Mouse (Mus musculus) forebrain, postnatal 0 days (tissue): Measurements from ENCODE around the gene Gm28042. TPM values are rescaled to one million over a fixed set of nuclear protein-coding genes. Genes with fewer than 3 reads are reported as not detected.

Source experiments
- ATAC-seq: fragments of 200-750 bp; cut with Nextera tagmentation; 2 replicates; pipeline ENCODE4 v1.8.0; 2017; ENCODE audit warnings: mild to moderate bottlenecking, moderate library complexity
- DNase-seq: peaks from one replicate; pipeline ENCODE4 v3.0.0-alpha.2; 2015
- H3K27ac ChIP-seq: fragments of 300-500 bp; sonication (generic); 2 replicates; pipeline ENCODE4 v1.5.1; 2014; ENCODE audit warnings: low read depth, mild to moderate bottlenecking, antibody characterized with exemption, low read length, moderate library complexity, mixed read lengths
- H3K27me3 ChIP-seq: fragments of 300-500 bp; sonication (generic); 2 replicates; pipeline ENCODE4 v1.6.1; 2014; ENCODE audit warnings: mild to moderate bottlenecking, low read length, mixed read lengths; ENCODE audit not compliant: insufficient read depth
- H3K36me3 ChIP-seq: fragments of 300-500 bp; sonication (generic); 2 replicates; pipeline ENCODE4 v1.6.1; 2014; ENCODE audit warnings: mild to moderate bottlenecking, moderate library complexity; ENCODE audit not compliant: insufficient read depth
- H3K4me1 ChIP-seq: fragments of 300-500 bp; sonication (generic); 2 replicates; pipeline ENCODE4 v1.6.1; 2014; ENCODE audit warnings: antibody characterized with exemption; ENCODE audit not compliant: insufficient read depth
- H3K4me2 ChIP-seq: fragments of 300-500 bp; sonication (generic); 2 replicates; pipeline ENCODE4 v1.6.1; 2014; ENCODE audit warnings: low read depth, mild to moderate bottlenecking, moderate library complexity
- H3K4me3 ChIP-seq: fragments of 300-500 bp; sonication (generic); 2 replicates; pipeline ENCODE4 v1.5.1; 2014; ENCODE audit warnings: low read depth, low read length, mixed read lengths
- H3K9ac ChIP-seq: fragments of 300-500 bp; sonication (generic); 2 replicates; pipeline ENCODE4 v1.6.1; 2014; ENCODE audit warnings: mild to moderate bottlenecking
- H3K9me3 ChIP-seq: fragments of 300-500 bp; sonication (generic); 2 replicates; pipeline ENCODE4 v1.6.1; 2016; ENCODE audit warnings: low read length
- CTCF ChIP-seq: sonication (generic); IDR thresholded peaks from 2 replicates; pipeline ENCODE4 v1.5.1; 2016; ENCODE audit warnings: antibody characterized with exemption, control low read depth, low read depth
- WGBS: fragments of 180-500 bp; shearing (Covaris S2); extraction: QIAGEN DNeasy Blood & Tissue Kit; methylation state at CpG from one replicate; pipeline ENCODE4 v1.1.7; 2014; 5-methylcytosine and 5-hydroxymethylcytosine counted together
- polyA plus RNA-seq: library from polyadenylated mRNA; unstranded; fragments of >200 nt; fragmentation: Nextera tagmentation; extraction: Ambion mirVana; gene quantifications from 2 replicates; pipeline ENCODE4 v1.2.1, GENCODE M21; 2015
- total RNA-seq: library from RNA; depleted of rRNA; stranded (reverse); fragments of >200 nt; gene quantifications from 2 replicates; pipeline ENCODE4 v1.2.3, GENCODE M21; 2014; rRNA removed

Gm28042 gene
- total RNA-seq (4.3 and 7.5 TPM in 2 replicates), polyA plus RNA-seq (0.72 and 1.2 TPM in 2 replicates)

DNA sequence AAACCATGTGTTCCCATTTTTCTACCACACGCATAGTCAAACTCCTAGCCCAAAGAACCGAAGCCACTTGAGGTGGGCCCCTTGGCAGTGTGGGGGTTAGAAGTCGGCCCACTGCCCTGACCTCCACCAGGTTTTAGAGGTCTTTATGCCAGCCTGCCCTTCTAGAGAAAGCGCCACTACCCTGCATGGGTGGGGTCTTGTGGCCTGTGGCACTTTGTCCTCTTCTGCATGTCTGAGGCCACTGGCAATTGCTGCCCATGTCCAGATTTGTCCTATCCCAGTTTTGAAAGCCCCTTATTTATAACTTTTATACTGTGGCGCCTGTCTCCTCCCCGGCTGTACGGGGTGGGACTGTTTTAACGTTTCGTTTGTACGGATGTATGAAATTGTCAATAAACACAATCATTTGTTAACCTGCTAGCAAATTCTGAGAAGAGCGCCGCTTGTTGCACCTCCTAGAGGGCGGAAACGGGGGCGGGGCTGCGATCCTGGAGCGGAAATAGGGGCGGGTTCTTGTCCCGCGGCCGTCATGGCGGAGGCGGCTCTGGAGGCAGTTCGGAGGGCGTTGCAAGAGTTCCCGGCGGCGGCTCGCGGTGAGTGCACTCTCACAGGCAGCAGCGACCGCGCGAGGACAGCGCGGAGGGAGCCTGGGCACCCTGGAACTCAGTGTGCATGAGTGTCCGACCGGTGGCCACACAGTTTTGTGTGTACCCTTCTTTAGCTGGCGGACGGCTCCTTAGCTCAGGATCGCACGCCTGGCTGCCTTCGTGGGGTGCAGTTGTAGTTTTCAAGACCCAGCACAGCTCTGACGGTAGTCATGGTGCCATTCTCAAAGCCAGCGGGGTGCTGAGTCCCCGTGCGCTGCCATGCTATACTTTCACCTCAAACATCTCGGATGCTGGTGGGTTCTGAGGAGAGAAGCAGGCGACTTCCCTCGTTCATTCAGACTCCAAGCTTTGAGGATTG lies at the start of gene Gm28042, which contains the start of gene Jmjd7:
Gm28042 (plus strand) TSS at position 510 of the 966 bp plus-strand sequence.
Jmjd7 (plus strand) TSS at position 500 of the 966 bp plus-strand sequence.
- Histone ChIP-seq H3K27me3 (no peaks in the 10 kb centered on the region), H3K36me3 (peaks cover 39% of the 10 kb centered on the region), H3K4me3 (peak within 1 kb of the TSS; percentile 66), H3K9me3 (no peaks in the 10 kb centered on the region), H3K4me2 (peak within 1 kb of the TSS; percentile 75), H3K9ac (peak within 1 kb of the TSS; percentile 70), H3K4me1 (0 out of 2 replicates have a peak, but pooled peaks cover 4% of the 10 kb centered on the region), H3K27ac (peak within 1 kb of the TSS; percentile 82)
- TF ChIP-seq CTCF = peak; percentile 35
- DNase-seq (peak; percentile 90), ATAC-seq (peak; percentile 96)
- WGBS = 6% methylated on average over 50 of the region's 50 CpGs

DNA sequence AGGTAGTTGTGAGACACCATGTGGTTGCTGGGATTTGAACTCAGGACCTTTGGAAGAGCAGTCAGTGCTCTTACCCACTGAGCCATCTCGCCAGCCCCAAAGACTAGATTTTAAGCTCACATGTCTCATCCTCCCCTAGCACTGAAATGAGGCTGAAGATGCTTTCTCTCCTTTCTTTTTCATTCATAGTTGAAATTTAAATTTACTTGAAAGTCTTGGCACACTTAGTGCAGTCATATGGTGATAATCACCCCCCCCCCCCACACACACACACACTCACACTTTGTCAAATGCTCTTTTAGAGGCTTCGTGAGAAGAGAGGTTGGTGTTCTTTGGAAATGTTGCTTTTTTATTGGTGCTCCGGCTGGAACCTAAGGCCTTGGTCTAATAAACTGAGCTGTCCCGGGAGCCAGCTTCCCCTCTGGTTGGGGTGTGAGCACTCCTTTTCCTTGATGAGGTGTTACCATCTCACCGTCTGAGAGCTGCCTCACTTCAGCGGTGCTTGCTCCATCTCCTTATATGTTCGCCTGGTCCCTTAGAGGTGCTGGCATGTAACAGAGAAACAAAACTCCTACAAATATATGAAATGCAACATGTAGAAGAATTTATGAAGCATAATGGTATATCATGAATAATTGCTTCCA lies 46.8 kb upstream of the Gm28042 start:
- 66% methylated on average over 7 of the region's 7 CpGs for WGBS
- H3K36me3 ChIP-seq = no peaks in the 10 kb centered on the region; the same call in 1 of the 2 replicates
- no peak overlapping the region for H3K9ac ChIP-seq
- no peaks in the 10 kb centered on the region for H3K4me1 ChIP-seq
- ATAC-seq (peak; percentile 23; the same call in 1 of the 2 replicates), DNase-seq (peak; percentile 27)
- TF ChIP-seq CTCF = no peak
- H3K27ac ChIP-seq = no peak overlapping the region
- H3K4me3 ChIP-seq = no peak overlapping the region
- no peaks in the 10 kb centered on the region for H3K27me3 ChIP-seq
- no peaks in the 10 kb centered on the region for H3K9me3 ChIP-seq
- H3K4me2 ChIP-seq = no peak overlapping the region

DNA sequence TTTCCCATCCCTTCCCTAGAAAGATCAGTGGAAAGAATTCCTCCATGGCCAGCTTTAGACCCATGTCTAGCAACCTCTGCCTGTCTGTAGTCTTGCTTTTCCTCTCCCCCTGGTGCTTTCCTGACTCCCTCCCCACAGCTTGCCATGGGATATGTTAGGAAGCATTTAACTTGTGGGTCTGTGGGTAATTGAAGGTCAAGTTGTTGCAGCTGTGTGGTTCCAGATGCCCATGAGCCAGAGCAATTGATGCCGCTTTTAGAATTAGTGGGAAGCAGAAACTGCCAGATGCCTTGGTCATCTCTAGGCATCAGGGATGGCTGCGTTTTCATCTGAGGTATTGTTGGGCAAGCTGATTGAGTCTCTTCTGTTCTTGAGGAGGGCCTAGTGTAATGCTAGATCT lies 45.7 kb upstream of the Gm28042 start:
- no peak overlapping the region for H3K4me3 ChIP-seq
- no peak overlapping the region for H3K27ac ChIP-seq
- H3K4me1 ChIP-seq = no peaks in the 10 kb centered on the region
- ATAC-seq (no peak), DNase-seq (no peak)
- WGBS = 88% methylated on average over 2 of the region's 2 CpGs
- no peaks in the 10 kb centered on the region for H3K36me3 ChIP-seq
- no peaks in the 10 kb centered on the region for H3K9me3 ChIP-seq
- no peak for TF ChIP-seq CTCF
- H3K9ac ChIP-seq = no peak overlapping the region
- H3K27me3 ChIP-seq = no peaks in the 10 kb centered on the region
- H3K4me2 ChIP-seq = no peak overlapping the region

DNA sequence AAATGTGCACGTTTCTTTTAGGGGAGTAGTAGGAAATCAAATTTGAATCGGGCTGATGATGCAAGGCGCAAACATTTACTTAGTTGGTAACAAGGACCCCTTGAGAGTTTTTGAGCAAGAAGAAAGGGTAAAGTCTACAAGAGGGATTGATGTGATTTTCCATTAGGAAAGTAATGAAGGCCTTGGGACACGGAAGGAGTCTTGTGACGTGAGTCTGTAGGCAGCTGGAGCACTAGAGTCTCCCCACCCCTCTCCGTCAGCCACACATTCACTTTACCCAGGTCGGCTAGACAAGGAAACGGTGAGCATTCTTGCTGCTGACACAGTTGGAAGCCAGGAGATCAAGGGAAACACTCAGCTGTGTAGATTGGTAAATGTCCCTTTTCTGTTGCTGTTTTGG lies 41.4 kb upstream of the Gm28042 start:
- no peak for DNase-seq
- H3K36me3 ChIP-seq = no peaks in the 10 kb centered on the region
- 64% methylated on average over 8 of the region's 8 CpGs for WGBS

DNA sequence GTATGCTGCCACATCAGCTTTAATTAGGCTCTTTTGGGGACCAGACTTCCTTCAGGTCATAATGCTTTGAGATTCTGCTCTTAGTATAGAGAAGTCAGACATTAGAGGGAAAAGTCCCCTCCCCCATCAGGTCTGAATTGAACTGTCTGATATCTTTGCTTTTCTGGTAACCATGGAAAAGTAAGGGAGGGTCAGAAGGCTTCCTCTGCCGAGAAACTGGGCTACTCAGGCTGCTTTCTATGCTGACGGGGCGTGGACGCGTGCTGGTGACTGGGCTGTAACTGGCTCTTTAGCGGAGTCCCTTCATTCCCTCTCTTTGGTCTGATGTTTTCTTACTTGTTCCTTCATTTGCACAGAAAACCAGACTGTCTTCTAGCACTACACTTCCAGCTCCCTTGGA lies 40.9 kb upstream of the Gm28042 start:
- DNase-seq (no peak), ATAC-seq (no peak)
- H3K27ac ChIP-seq = no peak overlapping the region
- WGBS = 72% methylated on average over 6 of the region's 6 CpGs
- no peaks in the 10 kb centered on the region for H3K4me1 ChIP-seq
- no peak overlapping the region for H3K4me3 ChIP-seq
- H3K27me3 ChIP-seq = no peaks in the 10 kb centered on the region
- no peak overlapping the region for H3K4me2 ChIP-seq
- H3K9ac ChIP-seq = no peak overlapping the region
- H3K36me3 ChIP-seq = no peaks in the 10 kb centered on the region
- H3K9me3 ChIP-seq = no peaks in the 10 kb centered on the region
- TF ChIP-seq CTCF = no peak

More for the DNA sequence above, 41.4 kb upstream of the Gm28042 start:
- no peak for ATAC-seq
- H3K4me3 ChIP-seq = no peak overlapping the region
- no peak overlapping the region for H3K27ac ChIP-seq
- no peaks in the 10 kb centered on the region for H3K27me3 ChIP-seq
- no peak overlapping the region for H3K9ac ChIP-seq
- H3K4me2 ChIP-seq = no peak overlapping the region
- no peak for TF ChIP-seq CTCF
- no peaks in the 10 kb centered on the region for H3K9me3 ChIP-seq
- no peaks in the 10 kb centered on the region for H3K4me1 ChIP-seq

DNA sequence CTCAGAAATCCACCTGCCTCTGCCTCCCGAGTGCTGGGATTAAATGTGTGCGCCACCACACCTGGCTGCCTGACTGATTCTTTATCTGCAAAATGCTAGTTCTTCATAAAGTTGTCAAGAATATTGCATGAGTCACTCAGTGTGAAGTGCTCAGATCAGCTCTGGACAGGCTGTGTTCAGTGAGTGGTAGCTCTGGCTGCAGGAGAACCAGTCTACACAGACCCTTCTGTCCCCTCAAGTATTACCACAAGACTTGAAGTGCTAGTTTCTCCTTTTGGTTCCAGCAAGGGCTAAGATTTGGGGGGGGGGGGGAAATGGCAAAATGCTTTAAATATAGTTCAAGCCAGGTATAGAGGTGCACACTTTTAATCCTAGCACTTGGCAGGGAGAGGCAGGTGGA lies 39.9 kb upstream of the Gm28042 start:
- Histone ChIP-seq H3K9ac (no peak overlapping the region), H3K27ac (no peak overlapping the region), H3K4me1 (no peaks in the 10 kb centered on the region), H3K9me3 (no peaks in the 10 kb centered on the region), H3K4me2 (no peak overlapping the region), H3K4me3 (no peak overlapping the region), H3K27me3 (no peaks in the 10 kb centered on the region), H3K36me3 (no peaks in the 10 kb centered on the region)
- 95% methylated on average over 2 of the region's 2 CpGs for WGBS
- ATAC-seq = no peak
- DNase-seq = no peak
- no peak for TF ChIP-seq CTCF
